Mouse (Mus musculus) midbrain, embryonic 16.5 days (tissue): ENCODE measurements around the gene Cdyl2. TPM values are rescaled to one million over a fixed set of nuclear protein-coding genes. Genes with fewer than 3 reads are reported as not detected.

Experiments
- polyA plus RNA-seq: library from polyadenylated mRNA; unstranded; fragments of >200 nt; fragmentation: Nextera tagmentation; extraction: Ambion mirVana; gene quantifications from 2 replicates; pipeline ENCODE4 v1.2.1, GENCODE M21; 2015

Gene Cdyl2
- polyA plus RNA-seq, 1 experiment from 2014 or later, result 13.1 TPM

Other genes with a start within 250 kb of the Cdyl2 start
- gene Dynlrb2, start 228.0 kb downstream of the Cdyl2 start, polyA plus RNA-seq, result 15.0 and 19.0 TPM in 2 replicates
- gene Cmc2, start 188.5 kb upstream of the Cdyl2 start, polyA plus RNA-seq, result 25.7 and 27.3 TPM in 2 replicates
- gene Cenpn, start 188.7 kb upstream of the Cdyl2 start, polyA plus RNA-seq, result 6.4 and 6.9 TPM in 2 replicates
- 20.4 and 20.8 TPM in 2 replicates for gene Atmin, start 210.4 kb upstream of the Cdyl2 start, polyA plus RNA-seq
- gene 1700030J22Rik, start 246.0 kb upstream of the Cdyl2 start, polyA plus RNA-seq, result 9.6 and 11.3 TPM in 2 replicates